Mouse (Mus musculus): ENCODE results near the gene Sort1.

Sort1 gene

DNA sequence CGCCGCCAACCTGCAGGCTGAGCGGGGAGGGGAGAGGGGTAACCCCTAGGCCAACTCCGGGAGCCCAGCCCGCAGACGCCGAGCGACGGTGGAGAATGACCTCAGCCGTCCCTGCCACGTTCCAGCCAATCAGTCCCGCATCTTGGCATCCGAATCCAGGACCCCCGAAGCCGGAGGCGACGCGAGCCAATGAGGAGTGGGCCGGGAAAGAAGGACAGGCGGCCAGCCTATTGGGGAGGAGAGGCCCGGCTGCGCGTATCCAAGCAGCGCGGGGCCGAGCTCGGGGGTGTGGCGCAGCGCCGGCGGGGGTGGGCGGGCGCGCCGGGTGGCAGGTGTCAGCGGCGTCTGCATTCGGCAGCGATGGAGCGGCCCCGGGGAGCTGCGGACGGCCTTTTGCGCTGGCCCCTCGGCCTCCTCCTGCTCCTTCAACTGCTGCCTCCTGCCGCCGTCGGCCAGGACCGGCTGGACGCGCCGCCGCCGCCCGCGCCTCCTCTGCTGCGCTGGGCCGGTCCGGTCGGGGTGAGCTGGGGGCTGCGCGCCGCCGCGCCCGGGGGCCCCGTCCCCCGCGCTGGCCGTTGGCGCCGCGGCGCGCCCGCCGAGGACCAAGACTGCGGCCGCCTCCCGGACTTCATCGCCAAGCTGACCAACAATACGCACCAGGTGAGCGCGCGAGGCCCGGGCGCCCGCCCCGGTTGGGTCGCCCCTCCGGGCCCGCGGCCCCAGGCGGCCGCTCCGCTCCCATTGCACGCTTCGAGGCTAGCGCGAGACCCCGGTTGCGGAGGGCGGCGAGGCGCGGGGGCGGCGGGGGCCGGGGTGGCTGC, at the start of gene Sort1:
Gene Sort1, plus strand, starts transcription at position 302 of the 821 bp plus-strand sequence.
- CTCF ChIA-PET: interaction anchor here (0.7 kb wide), 1 partner anchor 98 kb away, joined by 3 read pairs; no protein-coding TSS in a partner anchor

DNA sequence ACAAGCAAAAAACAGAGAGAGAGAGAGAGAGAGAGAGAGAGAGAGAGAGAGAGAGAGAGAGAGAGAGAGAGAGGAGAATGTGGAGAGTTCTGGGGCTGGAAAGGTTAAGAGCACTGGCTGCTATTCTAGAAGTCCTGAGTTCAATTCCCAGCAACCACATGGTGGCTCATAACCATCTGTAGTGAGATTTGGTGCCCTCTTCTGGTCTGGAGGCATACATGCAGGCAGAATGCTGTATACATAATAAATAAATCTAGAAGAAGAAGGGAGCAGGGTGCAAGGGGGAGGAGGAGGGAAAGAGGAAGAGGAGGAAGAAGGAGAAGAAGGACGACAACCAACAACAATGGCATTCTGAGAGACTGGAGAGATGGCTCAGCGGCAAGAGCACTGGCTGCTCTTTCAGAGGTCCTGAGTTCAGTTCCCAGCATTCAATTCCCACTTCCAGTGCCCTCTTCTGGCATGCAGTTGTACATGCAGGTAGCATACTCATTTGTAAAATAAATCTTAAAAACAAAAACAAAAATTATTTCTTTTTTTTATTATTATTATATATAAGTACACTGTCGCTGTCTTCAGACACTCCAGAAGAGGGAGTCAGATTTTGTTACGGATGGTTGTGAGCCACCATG, 46.3 kb upstream of the Sort1 start:
- CTCF ChIA-PET: interaction anchor here (0.7 kb wide), 1 partner anchor 43 kb away, joined by 8 read pairs; no protein-coding TSS in a partner anchor

DNA sequence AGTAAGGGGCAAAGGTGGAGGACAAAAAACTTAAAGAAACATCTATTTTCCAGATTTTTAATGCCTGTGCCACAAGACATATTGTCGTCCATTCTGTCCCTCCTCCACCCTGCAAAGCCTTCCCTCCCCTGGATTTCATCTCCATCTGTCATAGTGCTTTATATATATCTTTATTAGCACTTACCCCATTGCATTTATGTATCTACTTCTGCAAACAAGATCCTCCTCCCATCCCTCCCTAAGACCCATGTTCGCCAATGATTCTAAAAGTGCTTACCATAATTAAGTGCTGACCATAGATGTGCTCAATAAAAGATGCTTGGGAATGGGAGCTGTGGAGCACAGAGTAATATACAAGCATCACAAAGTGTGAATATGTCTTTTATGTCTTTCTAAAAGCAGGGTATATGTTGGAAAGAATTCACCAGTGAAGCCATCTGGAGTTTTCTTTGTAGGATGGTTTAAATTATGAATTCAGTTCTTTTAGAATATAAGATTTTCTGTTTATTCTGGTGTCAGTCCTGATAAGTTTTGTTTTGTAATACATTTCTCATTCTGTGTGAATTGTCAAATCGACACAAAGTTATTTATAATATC, 42.5 kb upstream of the Sort1 start:
- CTCF ChIA-PET: no interaction called here

DNA sequence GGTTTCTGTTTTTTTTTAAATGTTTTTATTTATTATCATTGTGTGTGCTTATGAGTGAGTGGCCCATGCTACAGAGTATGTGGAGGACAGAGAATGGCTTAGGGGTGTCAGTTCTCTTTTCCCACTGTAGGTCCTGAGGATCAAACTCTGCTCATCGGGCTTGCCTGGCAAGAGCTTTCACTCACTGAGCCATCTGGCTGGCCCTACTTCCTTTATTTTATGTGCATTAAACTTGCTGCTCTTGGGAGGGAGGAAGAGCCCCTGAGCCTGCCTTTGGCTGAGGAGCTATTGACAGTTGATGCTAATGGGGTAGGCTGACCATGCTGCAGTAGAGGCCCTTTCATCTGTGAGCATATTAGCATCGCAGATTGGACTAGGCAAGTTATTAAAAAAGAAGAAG, 37.0 kb upstream of the Sort1 start:
- CTCF ChIA-PET: no interaction called here

DNA sequence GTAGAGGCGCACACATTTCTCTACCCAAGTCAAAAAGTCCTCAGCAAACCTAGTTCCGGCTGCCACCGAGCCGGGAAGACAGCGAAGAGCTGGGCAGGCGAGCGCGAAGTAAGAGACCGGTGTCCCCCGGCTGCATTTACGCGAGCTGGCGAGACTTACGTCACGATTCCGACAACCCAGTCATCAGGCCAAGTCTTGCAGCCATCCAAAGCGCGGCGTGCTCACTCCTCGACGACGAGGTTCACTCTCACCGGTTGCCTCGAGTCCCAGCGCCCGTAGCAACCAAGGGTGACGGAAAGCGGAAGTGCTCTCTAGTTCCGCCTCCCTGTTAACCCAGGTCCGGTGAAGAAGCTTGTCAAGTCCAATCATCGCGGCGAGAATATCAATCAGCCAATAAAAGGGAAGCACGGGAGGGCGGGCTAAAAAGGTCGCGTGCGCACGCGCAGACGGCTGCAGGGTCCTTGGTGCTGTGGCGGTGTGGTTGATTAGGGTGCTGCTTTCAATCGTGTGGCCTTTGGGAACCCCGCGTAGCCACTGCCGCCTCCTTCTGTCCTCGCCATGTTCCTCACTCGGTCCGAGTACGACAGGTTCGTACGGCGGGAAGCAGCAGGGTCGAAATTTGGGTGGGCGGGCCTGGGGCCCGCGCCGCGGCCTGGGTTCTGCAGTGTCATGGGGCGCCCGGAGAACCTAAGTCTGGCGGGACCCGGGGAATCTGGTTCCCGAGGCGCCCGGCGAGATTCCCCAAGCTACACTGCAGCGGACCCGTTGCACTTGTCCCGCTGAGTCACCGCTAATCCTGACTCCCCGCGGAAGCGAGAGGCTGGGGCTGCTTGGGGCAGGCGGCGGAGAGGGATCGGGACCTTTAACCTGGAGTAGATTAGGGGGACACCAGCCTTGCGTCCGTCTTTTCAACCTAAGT, 26.9 kb upstream of the Sort1 start, which contains the start of gene Psma5:
Gene Psma5, plus strand, starts transcription at position 208 of the 919 bp plus-strand sequence.
- CTCF ChIA-PET: no interaction called here

DNA sequence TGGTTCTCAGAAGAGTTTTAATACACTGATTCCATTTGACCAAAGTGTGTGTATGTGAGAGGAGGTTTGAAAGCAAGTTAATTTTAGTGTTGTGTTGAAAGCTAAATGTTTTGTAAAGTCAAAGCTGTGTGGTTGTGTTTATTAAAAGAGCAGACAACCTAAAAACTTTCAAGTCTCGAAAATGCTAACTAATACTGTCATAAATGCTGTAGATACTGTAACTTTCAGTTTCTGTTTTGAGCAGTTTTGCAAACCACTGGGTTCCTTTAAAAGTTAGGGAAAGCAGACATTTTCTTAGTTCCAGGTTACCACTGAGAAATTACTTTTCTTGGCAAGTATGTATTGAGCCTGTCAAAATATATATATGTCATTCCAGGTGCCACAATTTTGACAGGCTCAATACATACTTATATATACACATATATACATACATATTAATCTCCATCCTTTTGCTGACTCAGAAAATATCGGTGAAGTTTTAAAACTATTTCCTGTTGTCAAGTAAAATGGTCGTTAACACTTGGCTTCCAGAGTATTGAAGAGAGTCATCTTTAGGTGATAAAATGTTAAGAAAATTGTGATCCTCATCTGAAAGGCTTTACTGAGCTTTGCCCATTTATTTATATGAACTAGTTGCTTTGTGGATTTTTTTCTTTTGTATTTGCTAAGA, 25.9 kb upstream of the Sort1 start:
- CTCF ChIA-PET: interaction anchor here (0.7 kb wide), 1 partner anchor 1025 kb away, joined by 3 read pairs; no protein-coding TSS in a partner anchor

DNA sequence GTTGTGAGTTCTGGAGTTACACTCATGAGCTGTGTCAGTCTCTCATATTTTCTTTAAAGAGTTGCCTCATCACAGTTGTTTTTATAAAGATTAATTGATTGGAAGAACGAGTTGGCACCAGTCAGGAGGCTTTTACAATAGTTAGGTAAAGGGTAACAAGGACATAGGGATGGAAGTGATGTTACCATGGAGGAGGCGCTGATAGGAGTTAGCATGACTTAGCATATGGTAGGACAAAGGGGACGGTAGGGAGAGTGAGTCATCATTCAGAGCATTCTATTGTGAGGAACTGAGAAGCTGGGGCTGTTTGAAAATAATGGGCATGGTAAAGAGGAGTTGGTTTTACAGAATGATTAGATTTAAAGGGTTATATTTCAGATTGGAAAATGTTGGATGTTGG, 24.6 kb upstream of the Sort1 start:
- CTCF ChIA-PET: no interaction called here

DNA sequence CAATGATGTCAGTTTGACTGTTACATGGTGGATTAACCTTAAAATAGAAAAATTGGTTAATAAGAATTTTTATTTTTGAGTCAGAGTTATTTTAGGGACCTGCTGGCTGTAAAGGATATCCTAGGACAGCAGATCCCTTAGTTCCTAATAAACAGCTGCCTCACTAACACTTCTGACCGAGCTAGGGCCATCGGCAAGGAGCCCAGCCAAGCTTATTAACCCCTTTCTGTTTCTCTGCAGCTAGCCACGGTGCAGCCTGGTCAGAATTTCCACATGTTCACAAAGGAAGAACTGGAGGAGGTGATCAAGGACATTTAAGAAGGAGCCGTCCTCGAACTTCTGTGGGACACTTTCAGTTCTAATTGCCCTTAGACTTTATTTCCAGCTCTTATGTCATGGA, 4.4 kb upstream of the Sort1 start:
- CTCF ChIA-PET: interaction anchor here (0.8 kb wide), 1 partner anchor 303 kb away, joined by 3 read pairs; no protein-coding TSS in a partner anchor

DNA sequence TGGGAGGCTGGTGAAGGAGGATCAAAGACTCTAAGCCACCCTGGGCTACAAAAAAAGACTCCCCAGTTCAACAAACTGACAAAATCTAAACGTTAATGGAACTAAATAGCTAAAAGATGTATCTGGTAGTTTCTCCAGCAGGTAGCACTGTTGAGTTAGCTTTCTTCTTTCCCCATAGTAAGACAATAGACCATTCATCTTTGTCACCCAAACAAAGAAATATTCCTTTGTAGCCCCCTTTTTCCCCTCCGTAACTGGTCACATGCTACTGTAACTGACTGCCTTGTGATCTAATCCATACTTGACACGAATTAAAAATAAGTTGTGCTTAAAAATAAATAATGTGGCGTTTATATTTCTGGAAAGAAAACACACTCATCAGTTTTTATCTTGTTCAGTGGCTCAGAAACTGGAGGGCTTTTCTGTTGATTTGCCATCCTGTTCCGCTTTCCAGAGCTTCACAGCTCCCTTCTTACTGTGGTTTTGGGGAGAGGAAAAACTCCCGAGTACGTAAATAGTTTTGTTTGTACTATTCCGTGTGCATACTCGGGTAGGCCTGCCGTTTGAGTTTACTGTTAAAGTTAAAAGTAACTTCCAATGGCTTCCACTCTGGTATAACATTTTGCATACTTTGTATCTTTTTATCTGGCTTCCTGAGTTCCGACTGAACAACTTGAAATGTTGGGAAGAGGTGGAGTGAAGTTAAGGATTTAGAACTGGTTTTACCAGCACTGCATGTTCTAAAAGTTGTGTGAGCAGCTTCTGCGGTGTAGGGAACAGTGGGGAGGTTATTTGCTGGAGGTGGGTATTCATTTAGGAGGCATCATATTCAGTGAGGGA, 1.3 kb upstream of the Sort1 start:
- CTCF ChIA-PET: interaction anchor here (0.7 kb wide), 1 partner anchor 100 kb away, joined by 3 read pairs; no protein-coding TSS in a partner anchor

DNA sequence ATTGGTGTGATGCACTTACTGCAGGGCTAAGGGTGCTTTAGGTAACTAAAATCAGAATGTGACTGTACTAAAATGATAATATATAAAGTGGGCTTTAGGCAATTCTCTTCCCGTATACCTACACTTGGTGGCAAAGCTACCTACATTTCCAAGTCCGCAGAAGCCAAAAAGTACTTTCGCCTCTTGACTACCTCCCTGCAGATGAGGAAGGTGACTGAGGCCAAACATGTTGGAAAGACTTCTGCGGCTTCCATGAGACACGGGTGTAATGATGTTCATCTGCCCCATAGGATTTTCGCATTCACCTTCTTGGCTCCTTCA, 681 bp upstream of the Sort1 start:
- CTCF ChIA-PET: interaction anchor here (0.7 kb wide), 1 partner anchor 99 kb away, joined by 3 read pairs; no protein-coding TSS in a partner anchor

DNA sequence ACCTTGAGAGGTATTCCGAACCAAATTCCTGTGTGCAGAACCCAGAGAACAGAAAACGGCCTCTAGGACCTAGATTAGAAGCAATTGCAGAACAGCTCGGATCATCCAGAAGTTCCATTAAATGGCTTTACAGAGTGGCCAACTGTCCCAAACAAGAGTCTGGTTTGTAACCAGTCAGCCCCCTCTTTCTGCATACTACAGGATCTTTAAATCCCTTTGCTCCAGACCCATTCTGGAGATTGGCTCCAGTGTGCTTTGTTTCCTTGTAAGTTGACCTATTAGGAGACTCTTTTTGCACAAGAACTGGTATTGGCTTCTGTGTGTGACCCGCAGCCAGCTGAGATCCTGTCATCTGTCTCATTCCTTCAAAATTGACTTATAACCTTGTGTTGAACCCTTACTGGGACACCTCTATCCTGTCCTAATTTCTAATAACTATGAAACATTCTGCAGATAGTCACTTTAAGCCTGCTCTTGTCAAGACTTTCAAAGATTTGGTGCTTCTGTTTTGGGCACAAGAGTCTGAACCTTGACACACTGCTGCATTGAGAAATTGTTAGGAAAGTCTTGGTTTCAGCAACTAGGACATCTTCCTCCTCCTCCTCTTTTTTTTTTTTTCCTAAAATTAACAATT, 1.3 kb downstream of the Sort1 start:
- CTCF ChIA-PET: no interaction called here

DNA sequence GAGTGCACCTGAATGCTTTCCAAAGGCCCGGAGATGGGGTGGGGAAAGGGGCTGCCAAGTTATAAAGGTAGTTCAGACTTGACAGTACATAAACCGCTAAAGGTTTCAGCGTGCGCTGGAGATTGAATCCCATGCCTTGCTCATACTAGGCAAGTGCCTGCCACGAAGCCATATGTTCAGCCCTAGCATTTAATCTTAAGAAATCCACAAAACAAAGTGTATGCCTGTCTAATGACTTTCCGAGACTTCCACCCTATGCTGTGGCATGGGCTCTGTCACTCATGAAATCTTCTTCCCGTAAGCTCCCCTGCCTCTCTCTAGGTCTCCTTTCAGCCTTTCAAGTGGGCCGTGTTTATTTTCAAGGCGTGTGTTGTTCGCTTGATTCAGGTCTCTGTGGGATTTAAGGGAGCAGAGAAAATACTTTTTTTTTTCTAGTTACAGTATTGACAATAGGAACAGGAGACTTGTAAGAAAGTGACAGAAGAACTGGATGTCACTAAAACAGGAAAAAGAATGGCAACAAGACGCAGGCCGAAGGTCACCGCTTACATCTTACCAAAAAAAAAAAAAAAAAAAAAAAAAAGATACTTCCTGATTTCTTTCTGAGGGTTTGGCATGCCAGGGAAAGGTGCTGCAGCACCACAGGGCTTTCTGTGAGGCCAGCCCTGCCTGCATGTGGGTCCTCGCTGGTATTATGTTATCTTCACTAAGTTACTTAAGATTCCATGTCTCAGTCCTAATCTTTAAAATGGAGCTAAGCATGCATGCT, 3.0 kb downstream of the Sort1 start:
- CTCF ChIA-PET: no interaction called here

DNA sequence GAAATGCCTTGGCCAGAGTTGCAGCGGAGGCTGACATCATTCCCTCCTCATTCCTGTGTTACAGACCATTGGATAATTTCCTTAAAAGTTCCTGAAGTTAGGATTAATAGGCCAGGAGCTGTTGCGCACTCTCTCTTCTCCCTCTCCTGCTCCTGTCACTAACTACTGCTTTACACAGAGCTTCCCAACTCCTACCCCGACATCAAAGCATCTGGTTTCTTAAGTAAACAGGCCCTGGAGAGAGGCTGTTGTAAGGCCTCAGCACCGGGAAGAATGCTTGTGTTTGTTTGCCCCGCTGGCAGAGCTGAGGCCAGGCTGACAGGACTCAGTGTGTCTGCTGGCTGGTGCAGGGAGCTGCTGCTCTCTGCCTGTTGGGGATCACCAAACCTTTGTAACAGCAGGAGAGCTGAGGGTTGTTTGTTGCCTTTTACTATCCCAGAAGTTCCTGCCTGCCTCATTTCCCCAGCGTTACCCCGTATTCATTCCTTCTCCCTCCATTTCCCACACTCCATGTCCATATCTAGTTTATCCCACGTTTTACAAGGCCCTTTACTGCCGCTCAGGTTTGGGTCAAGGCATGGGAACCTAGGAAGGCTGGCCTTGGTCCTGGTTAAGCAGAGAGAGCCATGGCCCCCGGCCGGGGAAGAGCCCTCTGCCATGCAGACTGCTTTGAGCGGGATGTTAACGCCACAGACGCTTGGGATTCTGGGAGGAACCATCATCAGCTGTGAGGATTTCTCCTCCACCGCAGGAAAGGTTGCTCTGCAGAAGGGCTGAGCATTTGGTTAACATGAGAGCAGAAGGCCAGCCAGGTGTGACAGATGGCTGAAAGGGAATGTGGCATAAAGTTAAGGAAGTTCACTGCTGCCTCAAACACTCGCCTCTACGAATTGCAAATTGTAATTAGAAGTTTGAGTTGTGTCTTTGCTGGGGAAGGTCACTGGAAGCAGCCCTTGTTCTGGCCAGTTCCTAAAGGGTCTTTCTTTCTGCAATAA, 4.2 kb downstream of the Sort1 start:
- CTCF ChIA-PET: no interaction called here

DNA sequence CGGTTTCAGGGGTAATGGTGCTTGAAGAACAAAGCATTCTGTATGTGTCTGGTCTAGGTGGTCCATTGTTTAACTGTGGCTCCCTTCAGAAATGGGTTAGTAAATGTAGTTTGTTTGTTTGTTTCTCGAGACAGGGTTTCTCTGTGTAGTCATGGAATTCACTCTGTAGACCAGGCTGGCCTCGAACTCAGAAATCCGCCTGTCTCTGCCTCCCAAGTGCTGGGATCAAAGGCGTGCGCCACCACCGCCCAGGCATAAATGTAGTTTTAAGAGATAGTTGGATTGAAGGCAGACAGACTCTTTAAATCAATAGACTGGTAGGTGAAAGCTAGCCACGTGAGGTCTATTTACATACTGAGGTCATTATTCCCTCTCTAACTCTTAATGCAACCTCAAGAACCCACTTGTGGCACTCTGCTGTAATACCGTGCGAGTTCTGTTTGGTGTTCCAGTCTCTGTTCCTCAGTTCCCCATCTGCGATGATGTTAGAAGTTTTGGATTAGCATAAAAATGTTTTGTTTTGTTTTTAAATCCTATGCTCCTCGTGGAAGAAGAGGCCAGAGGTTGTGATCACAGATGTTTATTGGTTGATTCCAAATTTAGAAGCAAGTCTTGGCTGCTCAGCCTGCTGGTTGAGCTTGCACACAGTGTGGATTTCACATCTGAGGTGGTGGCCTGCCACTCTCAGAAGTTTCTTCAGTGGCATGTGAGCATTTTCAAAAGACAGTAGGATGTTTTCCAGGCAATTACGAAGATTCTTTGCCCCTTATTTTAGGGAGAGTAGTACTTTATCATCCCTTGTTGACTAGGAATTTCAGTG, 5.6 kb downstream of the Sort1 start:
- CTCF ChIA-PET: no interaction called here

DNA sequence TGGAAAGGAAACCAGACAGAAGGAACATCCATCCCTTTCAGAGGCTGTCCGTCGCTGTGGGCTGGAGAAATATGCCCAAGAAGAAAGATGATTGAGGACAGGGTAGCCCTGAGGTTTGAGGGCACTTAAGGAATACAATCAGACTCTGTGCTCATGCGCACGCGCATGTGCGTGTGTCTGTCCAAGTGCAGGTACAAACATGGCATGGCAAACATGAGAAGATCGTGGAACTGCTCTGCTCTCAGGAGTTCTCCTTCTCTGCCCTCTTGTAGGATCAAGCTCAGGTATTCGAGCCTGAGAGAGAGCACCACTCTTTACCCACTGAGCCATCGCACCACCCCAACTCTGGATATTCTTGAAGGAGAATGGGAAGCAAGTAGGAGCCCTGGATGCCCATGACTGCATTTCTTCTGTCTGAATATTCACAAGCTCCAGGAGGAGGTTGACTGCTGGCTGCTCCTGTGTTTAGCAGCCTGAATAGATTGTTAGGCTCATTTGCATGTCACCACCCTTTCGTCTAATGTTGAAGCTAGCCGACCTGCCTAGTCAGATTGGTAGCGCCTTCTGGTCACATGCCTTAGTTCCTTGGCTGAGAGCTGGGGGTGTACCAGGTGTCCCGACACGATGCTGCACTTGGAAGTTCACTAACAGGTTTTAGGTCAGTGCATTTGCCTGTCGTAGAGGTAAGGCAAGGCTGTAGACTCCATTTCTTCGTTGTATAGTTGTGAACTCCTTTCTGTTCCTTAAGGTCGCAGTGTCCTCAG, 7.3 kb downstream of the Sort1 start:
- CTCF ChIA-PET: no interaction called here

DNA sequence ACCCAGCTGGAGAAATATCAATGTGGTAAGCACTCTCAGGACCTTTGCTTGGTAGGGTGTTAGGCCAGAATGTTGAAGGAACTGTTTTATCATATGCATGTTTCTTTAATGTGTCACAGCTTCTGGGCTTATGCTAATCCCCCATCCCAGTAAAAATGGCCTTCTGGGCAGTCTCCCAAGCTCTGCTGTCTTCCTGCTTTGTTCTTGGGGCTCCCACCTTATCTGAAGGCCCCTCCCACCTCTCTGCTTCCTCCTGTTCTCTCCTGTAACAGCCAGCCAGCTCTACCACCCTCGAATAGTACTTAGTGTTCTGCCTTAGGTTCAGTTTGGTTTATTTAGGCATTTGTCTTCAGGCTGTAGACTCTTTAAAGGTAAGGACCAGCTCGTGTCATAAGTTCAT, 10.5 kb downstream of the Sort1 start:
- CTCF ChIA-PET: no interaction called here
